Mouse (Mus musculus) ovary, postnatal 36 days (tissue): ENCODE results near the gene Nwd1.

Experiments
- DNase-seq: peaks from one replicate; pipeline ENCODE4 v3.0.0; 2022; ENCODE audit warnings: low spot score, mixed read lengths

The Nwd1 gene

GRCm38 (mm10) chr8:72765696-72766095 is 119.2 kb downstream of the Nwd1 start:
- DNase-seq = no peak

- no peak for DNase-seq
These were observed 120.3 kb downstream of the Nwd1 start for GRCm38 (mm10) chr8:72766777-72767176.
